Mouse (Mus musculus) olfactory bulb, adult 2 months (tissue): ENCODE data around the gene Cd99l2.

ENCODE experiments used
- CTCF ChIP-seq: fragments of 200-500 bp; IDR thresholded peaks from 2 replicates; pipeline ENCODE4 v1.5.1; 2012; ENCODE audit warnings: low read depth, mild to moderate bottlenecking, low read length, moderate library complexity; ENCODE audit not compliant: insufficient read depth
- POLR2A ChIP-seq: fragments of 200-500 bp; IDR thresholded peaks from 2 replicates; pipeline ENCODE4 v1.6.1; 2012; ENCODE audit warnings: mild to moderate bottlenecking, low read depth, low read length, moderate library complexity; ENCODE audit not compliant: insufficient read depth

- TF ChIP-seq CTCF (no peak), POLR2A (no peak)
Observed at GRCm38 (mm10) chrX:71434860-71435259, 57.8 kb downstream of the Cd99l2 start.
